Mouse (Mus musculus) stomach, embryonic 15.5 days (tissue): ENCODE data around the gene Lrp6. TPM values are rescaled to one million over a fixed set of nuclear protein-coding genes. Genes with fewer than 3 reads are reported as not detected.

Experiments used
- polyA plus RNA-seq: library from polyadenylated mRNA; unstranded; fragments of >200 nt; fragmentation: Nextera tagmentation; extraction: Ambion mirVana; gene quantifications from 2 replicates; pipeline ENCODE4 v1.2.1, GENCODE M21; 2015

Gene Lrp6
- polyA plus RNA-seq, 1 experiment from 2014 or later, result 26.5 TPM

Other genes with a start within 250 kb of the Lrp6 start
- gene Bcl2l14, start 170.6 kb downstream of the Lrp6 start, polyA plus RNA-seq, result 12.0 and 13.1 TPM in 2 replicates
- gene Mansc1, start 65.5 kb upstream of the Lrp6 start, polyA plus RNA-seq, result 8.2 and 10.1 TPM in 2 replicates
- gene Borcs5, start 72.5 kb upstream of the Lrp6 start, polyA plus RNA-seq, result 18.6 and 20.3 TPM in 2 replicates
- gene Dusp16, start 225.7 kb upstream of the Lrp6 start, polyA plus RNA-seq, result 15.6 and 15.7 TPM in 2 replicates